Mouse (Mus musculus): ENCODE results near the gene Aqp11.

DNA sequence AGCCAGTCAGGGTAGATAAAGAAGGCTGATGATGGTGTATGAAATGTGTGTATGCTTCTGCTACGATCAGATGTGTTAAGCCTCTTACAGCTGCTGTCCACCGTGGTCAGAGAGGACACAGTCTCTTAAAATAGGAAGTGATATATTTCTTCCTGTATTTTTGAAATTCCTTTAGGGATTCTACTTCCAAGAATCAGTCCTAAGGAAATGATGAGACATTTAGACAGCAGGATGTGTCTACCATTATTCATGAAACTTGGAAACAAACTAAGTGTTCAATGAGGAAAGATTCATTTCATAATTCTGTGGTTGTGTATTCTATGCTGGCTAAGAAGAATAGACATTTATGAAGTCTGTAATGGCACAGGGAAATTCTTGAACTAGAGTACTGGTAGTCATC is 37.8 kb upstream of the Aqp11 start:
- TF ChIP-seq CTCF (IDR thresholded peaks at IDR 0.05; ENCODE audit: control insufficient read depth, insufficient read depth, insufficient replicate concordance, low read depth, low read length) (no peak), POLR2A (IDR thresholded peaks at IDR 0.05; ENCODE audit: control insufficient read depth, low read depth, low read length) (no peak)

All from testis, adult 2 months (tissue).